Mouse (Mus musculus) monocyte, adult 2 months (primary cell): ENCODE measurements around the gene Slc12a1.
"Not testable (repeated sequence)": the region's sequence is repeated elsewhere in the genome, so short reads cannot be mapped to it uniquely, and the experiment has no call there.

Experiments
- DNase-seq, 2 experiments: peaks; one replicate each; pipeline ENCODE4 v3.0.0; 2022; ENCODE audit warnings: low spot score in 2 of 2, low read depth in 1 of 2

Slc12a1 gene

DNA sequence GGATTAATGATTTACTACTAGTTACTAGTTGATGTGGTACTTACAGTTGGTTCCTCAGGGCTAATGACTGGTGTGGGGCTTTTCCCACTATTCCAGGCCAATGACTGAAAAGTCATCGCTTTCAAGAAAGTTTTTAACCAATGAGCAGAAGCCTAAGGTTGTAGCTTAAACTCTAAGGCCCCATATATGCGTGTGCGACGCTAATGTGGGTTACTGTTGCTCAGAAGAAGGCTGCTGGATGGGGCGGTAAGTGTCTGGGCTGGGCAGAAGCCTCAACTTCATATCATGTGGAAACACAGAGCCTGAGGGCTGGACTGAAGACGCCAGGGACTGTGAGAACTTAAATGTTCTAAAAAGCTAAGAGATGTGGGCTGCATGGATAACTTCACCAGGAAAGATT, at the start of gene Slc12a1:
Gene Slc12a1 (plus strand): TSS at position 118 of the 400 bp plus-strand sequence.
- no peak for DNase-seq

DNA sequence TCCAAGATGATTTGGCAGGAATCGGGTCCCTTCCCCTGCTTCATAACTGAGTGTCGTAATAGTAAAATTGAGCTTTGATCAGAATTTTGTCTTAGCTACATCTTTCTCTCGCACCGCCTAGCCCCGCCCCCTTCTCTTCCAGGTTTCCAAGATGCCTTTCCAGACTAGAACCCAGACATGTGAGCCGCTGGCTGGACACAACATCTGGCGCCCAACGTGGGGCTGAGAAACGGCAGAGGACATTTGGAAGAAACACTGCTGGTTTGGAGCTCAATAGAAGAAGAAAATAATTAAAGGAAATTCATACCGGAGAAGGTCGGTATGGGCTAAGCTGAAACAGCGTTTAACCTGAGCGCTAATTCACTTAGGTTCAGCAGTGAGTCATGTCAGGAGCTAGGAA, 47.8 kb upstream of the Slc12a1 start:
- DNase-seq: not testable (repeated sequence)

GRCm38 (mm10) chr2:125106536-125106935, 45.8 kb upstream of the Slc12a1 start:
- DNase-seq: not testable (repeated sequence)

DNA sequence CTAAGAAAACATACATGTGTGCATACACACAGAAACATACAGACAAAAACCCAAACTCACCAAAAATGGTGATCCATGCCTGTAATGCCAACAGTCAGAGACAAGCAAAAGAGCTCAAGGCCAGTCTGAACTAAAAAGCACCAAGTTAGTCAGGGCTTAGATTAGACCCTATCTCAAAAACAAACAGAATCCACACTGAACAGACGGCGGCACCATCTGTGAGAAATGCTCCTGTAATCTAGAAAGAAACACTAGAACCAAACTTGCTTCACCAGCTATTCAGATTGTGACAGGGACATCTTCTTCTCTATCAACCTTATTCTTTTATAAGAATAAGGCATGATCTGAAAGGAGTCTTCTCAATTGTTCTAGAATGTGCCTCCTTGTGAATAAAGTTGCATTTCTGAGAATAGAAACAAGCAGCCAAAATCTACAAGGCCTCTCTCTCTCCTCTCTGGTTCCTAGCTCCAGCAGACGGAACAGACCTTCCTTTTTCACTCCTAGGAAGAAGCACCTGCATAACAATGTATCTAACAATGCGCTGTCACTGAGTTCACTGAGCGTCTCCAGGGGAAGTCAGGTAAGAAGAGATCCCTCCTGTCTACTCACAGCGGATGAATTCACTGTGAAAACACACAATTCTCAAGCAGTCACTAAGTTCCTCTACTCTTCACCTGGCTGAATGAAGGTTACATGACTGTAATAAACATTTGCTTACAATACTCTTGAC, 32.8 kb upstream of the Slc12a1 start:
- no peak for DNase-seq

- no peak for DNase-seq
Measured at GRCm38 (mm10) chr2:125122288-125122623, 30.0 kb upstream of the Slc12a1 start.

GRCm38 (mm10) chr2:125122624-125123476, 29.5 kb upstream of the Slc12a1 start:
- no peak for DNase-seq

DNA sequence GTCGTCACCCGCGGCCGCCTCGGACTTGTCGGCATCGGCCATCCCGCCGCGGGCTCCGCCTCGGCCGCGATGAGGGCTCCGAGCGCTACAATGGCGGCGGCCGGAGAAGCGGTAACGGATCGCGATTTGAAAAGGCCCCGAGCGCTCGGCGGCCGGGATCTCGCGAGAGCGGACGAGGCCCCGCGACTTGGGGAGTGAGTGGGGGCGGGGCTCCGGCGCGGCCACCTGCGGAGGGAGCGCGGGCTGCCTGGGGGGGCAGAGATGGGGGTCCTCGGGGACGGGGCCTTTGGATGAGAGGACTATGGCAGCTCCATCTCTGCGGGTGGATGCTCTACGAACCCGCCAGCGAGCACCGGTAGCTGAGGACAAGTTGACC, 28.8 kb upstream of the Slc12a1 start, which contains the start of gene Myef2:
Gene Myef2 (minus strand): TSS at position 185 of the 376 bp plus-strand sequence.
- DNase-seq: peak; percentile 23 to 54

DNA sequence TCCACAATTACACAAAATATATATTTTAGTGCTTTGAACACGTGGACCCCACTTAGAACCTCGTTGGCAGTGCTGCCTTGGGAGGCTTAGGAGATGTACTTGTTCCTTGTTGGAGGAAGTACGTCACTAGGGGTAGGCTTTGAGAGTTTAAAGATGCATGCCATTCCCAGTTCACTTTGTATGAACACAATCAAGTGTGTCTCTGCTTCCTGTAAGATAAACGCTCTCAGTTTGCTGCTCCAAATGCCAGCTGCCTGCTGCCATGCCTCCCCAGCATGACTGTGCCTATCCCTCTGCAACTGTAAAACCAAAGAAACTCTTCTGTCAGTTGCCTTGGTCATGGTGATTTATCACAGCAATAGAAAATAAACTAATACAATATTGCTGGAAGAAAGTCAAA, 26.5 kb upstream of the Slc12a1 start:
- DNase-seq: no peak

DNA sequence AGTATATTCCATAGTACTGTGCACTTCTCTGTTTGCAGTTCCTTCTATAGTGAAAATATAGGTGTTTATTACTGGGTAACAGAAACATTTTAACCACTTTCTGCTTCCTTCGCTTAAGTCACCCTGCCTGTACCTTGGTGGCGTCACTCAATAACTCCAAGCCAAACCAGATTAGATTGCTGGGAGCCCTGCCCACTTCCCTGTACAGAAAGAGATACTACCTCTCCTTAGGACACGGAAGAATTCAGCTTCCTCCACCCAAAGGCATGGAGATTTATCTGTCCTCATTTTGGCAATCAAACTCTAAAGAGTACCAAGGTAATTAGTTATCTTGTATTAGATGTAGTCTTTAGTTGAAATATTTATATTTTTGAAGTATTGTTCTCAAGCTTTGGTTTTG, 25.5 kb upstream of the Slc12a1 start:
- no peak for DNase-seq

DNA sequence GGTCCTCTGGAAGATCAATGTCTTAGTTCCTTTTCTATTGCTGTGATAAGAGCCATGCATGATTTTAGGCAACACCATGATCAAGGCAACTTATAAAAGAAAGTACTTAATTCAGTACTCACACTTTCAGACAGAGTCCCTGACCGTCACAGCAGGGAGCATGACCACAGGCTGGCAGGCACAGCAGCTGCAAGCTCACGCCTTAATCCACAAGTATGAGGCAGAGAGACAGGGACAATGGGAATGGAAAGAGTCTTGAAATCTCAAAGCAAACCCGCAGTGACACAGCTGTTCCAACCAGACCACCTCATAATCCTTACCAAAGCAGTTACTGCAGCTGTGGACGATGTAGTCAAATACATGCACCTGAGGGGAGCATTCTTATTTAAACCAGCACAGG, 18.2 kb upstream of the Slc12a1 start:
- no peak for DNase-seq

DNA sequence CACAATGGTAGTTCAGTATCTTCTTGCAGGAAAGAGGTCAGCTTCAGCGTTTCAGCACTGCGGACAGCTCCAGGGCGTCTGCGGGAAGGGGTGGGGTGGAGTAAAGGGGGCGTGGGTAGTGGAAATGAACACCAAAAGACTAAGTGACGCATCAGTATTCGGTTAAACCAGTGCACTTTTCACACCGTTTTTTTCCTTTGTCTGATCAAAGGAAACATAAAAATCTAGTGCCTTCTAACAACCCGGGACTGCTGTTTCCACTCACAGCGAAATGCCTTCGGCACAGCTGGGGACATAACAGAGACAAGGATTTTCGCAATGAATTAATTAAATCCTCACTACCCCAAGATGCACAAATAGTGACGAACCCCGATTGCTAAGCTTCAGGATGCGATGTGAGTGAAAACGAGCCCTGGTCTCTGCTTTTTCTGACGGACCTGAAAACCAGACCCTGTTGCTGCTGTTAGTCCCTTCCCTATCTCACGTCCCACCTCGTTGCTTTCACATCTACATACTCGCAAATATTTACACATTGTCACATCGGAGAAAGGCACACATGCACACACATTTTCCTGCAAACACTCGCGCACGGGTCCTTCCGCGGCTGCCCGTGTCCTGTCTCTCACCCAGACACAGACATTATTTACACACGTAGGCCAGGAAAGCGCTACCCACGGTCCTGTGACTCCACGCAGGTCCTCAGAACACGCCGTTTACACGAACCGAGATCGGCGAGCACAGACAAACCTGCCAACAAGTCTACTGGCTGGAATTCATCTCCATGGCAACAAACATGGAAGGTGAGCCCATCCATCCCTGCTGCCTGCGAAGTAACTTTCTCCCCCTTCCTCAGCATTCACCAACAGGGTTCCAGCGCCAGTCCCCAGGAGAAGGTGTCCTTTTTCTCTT, 16.1 kb upstream of the Slc12a1 start, which contains the start of gene Ctxn2:
Gene Ctxn2 (plus strand): TSS at position 790 of the 909 bp plus-strand sequence.
- peak in 1 of 2 experiments; percentile 27 for DNase-seq

- no peak for DNase-seq
Measured at GRCm38 (mm10) chr2:125136846-125137245, 15.5 kb upstream of the Slc12a1 start.

- DNase-seq: no peak
Measured at GRCm38 (mm10) chr2:125142336-125142735, 10.0 kb upstream of the Slc12a1 start.

DNA sequence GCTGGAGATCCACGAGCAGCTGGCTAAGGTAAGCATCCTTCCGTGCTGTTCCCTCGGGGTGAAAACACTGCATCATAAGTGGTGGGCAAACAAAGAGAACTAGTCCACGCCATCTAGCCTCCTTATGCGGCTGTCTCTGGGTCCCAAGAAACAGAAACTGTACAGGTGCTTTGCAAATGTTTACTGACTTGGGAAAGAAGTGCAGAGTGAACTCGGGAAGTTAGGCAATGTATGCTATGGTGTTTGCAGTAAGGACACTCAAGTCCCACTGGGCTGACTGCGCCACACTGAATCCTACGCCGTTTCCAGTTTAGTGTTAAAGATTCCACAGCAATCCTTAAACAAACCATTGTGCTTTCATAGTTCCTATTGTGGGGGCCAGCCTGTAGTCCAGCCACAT, 2.0 kb downstream of the Slc12a1 start:
- DNase-seq: no peak

- no peak for DNase-seq
Measured at GRCm38 (mm10) chr2:125155504-125155903, 3.2 kb downstream of the Slc12a1 start.

GRCm38 (mm10) chr2:125162012-125162470, 9.7 kb downstream of the Slc12a1 start:
- DNase-seq: no peak

GRCm38 (mm10) chr2:125178225-125178798, 26.0 kb downstream of the Slc12a1 start:
- DNase-seq: no peak

- no peak for DNase-seq
Measured at GRCm38 (mm10) chr2:125187904-125188303, 35.6 kb downstream of the Slc12a1 start.

DNA sequence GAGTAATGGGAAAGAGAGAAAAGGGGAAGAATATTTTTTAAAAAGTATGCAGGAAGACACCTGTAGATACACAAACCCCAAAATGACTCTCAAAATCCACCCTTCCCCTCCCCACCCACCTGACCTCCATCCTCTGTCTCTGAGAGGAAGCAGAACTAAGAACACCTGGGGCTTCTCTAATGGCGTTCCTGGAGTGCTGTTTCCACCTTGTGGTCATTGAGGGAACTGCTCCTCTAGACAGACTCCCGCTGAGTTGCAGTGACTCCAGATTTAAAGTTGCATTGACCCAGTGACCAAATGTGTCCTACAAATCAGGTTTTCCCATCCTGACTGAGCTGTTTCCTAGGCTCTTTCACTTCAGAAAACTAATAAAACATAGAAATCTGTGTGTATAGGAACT, 36.9 kb downstream of the Slc12a1 start:
- DNase-seq: peak in 1 of 2 experiments; percentile 2

DNA sequence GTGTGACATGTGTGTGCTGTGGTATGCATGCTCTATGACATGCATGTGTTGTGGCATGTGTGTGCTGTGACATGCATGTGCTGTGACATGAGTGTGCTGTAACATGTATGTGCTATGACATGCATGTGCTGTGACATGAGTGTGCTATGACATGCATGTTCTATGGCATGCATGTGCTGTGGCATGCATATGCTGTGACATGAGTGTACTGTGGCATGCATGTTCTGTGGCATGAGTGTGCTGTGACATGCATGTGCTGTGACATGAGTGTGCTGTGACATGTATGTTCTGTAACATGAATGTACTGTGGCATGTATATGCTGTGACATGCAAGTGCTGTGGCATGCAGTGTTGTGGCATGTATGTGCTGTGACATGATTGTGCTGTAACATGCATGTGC, 40.6 kb downstream of the Slc12a1 start:
- DNase-seq: no peak

DNA sequence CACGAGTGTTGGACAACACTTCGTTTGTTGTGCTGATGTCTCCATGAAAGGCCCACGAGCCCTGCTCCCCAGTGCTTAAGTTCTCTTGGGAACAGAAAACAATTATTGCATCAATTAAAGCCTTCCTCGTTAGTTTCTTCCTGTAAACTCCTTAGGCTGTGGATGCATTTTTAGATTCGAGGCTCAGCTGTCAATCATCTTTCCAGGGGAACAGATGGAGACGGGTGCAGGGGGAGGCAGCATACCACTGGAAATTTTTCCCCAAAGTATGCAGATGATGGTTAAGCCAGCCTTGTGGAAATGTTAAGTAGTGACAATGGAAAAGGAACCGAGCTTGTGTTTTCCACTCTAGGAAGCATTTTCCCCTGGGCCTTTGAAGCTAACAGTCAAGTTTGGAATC, 44.5 kb downstream of the Slc12a1 start:
- DNase-seq: no peak
